Mouse (Mus musculus) intestine, embryonic 15.5 days (tissue): Measurements from ENCODE around the gene Cx3cr1. TPM values are rescaled to one million over a fixed set of nuclear protein-coding genes. Genes with fewer than 3 reads are reported as not detected.

Experiments used
- ATAC-seq: fragments of 200-750 bp; cut with Nextera tagmentation; 2 replicates; pipeline ENCODE4 v1.8.0; 2017; ENCODE audit warnings: moderate TSS enrichment, moderate library complexity
- H3K27ac ChIP-seq: fragments of 300-500 bp; sonication (generic); 2 replicates; pipeline ENCODE4 v1.5.1; 2015; ENCODE audit warnings: mild to moderate bottlenecking, inconsistent platforms
- H3K27me3 ChIP-seq: fragments of 300-500 bp; sonication (generic); replicated peaks from 2 replicates; pipeline ENCODE4 v1.6.1; 2015; ENCODE audit warnings: inconsistent platforms
- H3K36me3 ChIP-seq: fragments of 300-500 bp; sonication (generic); 2 replicates; pipeline ENCODE4 v1.6.1; 2015; ENCODE audit warnings: inconsistent platforms
- H3K4me1 ChIP-seq: fragments of 300-500 bp; sonication (generic); replicated peaks from 2 replicates; pipeline ENCODE4 v1.6.1; 2015; ENCODE audit warnings: inconsistent platforms
- H3K4me2 ChIP-seq: fragments of 300-500 bp; sonication (generic); replicated peaks from 2 replicates; pipeline ENCODE4 v1.6.1; 2015; ENCODE audit warnings: mild to moderate bottlenecking, inconsistent platforms
- H3K4me3 ChIP-seq: fragments of 300-500 bp; sonication (generic); replicated peaks from 2 replicates; pipeline ENCODE4 v1.5.1; 2015; ENCODE audit warnings: inconsistent platforms
- H3K9ac ChIP-seq: fragments of 300-500 bp; sonication (generic); 2 replicates; pipeline ENCODE4 v1.6.1; 2015; ENCODE audit warnings: inconsistent platforms
- H3K9me3 ChIP-seq: fragments of 300-500 bp; sonication (generic); 2 replicates; pipeline ENCODE4 v1.6.1; 2016; ENCODE audit warnings: inconsistent platforms
- WGBS: fragments of 180-500 bp; shearing (Covaris S2); methylation state at CpG from one replicate; pipeline ENCODE4 v1.1.7; 2015; 5-methylcytosine and 5-hydroxymethylcytosine counted together
- polyA plus RNA-seq: library from polyadenylated mRNA; unstranded; fragments of >200 nt; fragmentation: Nextera tagmentation; extraction: Ambion mirVana; gene quantifications from 2 replicates; pipeline ENCODE4 v1.2.1, GENCODE M21; 2015

The Cx3cr1 gene
- polyA plus RNA-seq, 1 experiment from 2014 or later: 9.6 TPM

GRCm38 (mm10) chr9:119983585-119984535, 85.8 kb downstream of the Cx3cr1 start:
- peak overlapping the region; percentile 76 for H3K4me3 ChIP-seq
- peak overlapping the region; percentile 95 for H3K4me2 ChIP-seq
- H3K27me3 ChIP-seq: no peaks in the 10 kb centered on the region
- H3K9me3 ChIP-seq: no peaks in the 10 kb centered on the region
- H3K36me3 ChIP-seq: no peaks in the 10 kb centered on the region
- H3K9ac ChIP-seq: peak overlapping the region; percentile 69
- peak overlapping the region; percentile 95 for H3K27ac ChIP-seq
- peak; percentile 84 for ATAC-seq
- 2% methylated on average over 69 of the region's 79 CpGs for WGBS
- peaks cover 55% of the 10 kb centered on the region for H3K4me1 ChIP-seq

DNA sequence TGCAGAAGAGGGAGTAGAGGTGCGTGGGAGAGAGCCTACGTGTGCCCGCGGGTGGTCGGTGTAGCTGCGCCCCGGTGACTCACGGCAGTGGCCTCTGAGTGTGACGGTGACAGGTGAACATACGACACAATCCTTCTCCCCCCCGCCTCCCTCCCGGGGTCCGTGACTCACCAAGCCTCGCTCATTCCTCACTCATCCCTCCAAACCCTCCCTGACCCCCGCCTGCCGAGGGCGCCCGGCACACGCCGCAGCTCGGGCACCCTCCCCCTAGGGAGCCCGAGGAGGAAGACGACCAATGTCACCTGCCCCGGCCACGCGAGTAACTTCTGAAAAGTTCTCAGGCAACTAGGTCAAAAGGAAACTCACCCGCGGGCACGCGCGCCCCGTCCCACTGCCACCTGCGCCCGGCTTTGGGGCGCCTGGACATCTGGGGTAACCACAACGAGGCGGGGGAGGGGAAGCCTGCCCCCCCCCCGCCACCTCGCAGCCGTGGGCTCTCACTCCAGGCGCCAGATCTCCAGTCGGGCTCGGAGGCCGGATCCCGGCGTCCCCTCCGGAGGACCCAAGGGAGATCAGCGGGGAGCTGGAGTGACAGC, 86.6 kb downstream of the Cx3cr1 start:
- peak overlapping the region; percentile 95 for H3K27ac ChIP-seq
- H3K27me3 ChIP-seq: no peaks in the 10 kb centered on the region
- no peak for ATAC-seq
- peak overlapping the region; percentile 69 for H3K9ac ChIP-seq
- peak overlapping the region; percentile 76 for H3K4me3 ChIP-seq
- H3K36me3 ChIP-seq: no peaks in the 10 kb centered on the region
- no peaks in the 10 kb centered on the region for H3K9me3 ChIP-seq
- peaks cover 63% of the 10 kb centered on the region for H3K4me1 ChIP-seq
- peak overlapping the region; percentile 95 for H3K4me2 ChIP-seq
- under 1% methylated on average over 45 of the region's 48 CpGs for WGBS

- no peaks in the 10 kb centered on the region for H3K27me3 ChIP-seq
- peak overlapping the region; percentile 95 for H3K27ac ChIP-seq
- H3K4me3 ChIP-seq: peak overlapping the region; percentile 76
- H3K36me3 ChIP-seq: no peaks in the 10 kb centered on the region
- 4% methylated on average over 11 of the region's 11 CpGs for WGBS
- peak overlapping the region; percentile 69 for H3K9ac ChIP-seq
- H3K4me1 ChIP-seq: peaks cover 70% of the 10 kb centered on the region
- peak; percentile 26 for ATAC-seq
- no peaks in the 10 kb centered on the region for H3K9me3 ChIP-seq
- H3K4me2 ChIP-seq: peak overlapping the region; percentile 95
These were observed 87.4 kb downstream of the Cx3cr1 start for GRCm38 (mm10) chr9:119982241-119982811.

DNA sequence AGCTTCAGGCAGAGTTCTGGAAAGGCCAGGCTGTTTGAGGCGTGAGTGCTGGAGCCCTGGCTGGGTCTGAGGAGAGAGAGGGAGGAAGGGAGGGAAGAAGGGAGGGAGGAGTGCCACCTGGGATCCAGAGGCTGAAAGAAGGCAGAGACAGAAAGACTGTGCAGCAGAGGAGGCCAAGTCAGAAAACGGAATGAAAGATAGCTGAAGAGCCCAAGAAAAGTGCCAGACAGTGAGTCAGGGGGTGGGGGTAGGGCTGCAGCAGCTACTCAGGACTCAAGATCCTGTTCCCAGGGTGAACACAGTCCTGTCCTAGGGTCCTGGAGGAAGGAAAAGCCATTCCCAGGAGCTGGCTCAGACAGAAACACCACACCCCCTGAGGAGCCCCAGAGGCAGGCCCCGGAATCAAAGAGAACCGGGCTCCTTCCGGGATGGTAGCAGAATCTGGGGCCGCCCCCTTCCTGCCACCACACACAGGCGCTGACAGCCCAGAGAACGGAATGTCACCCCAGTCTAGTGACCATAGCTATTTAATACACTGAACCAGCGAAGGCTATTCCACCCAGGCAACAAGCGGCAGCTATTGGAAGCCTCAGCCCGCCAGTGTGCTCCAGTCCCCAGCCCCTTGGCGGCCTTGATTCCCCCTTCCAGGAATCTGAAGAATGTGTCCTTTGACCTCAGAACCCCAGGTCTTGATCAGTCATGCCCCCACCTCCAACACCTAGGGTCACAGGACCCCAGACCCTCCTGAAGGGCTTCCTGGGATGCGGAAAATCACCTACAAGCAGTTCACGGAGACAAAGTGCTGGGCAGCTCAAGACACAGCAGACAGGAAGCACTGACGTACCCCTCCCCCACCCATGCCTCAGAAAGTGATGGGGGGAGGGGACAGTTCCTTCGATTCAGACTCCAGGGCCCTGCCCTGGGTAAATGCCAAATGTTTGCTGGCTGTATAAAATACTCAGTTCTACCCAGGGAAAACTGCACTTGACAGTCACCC, 88.2 kb downstream of the Cx3cr1 start:
- H3K9ac ChIP-seq: peak overlapping the region; percentile 38

GRCm38 (mm10) chr9:119980770-119981182, 88.9 kb downstream of the Cx3cr1 start:
- Histone ChIP-seq H3K27me3 (no peaks in the 10 kb centered on the region), H3K36me3 (no peaks in the 10 kb centered on the region), H3K4me1 (peaks cover 77% of the 10 kb centered on the region), H3K9ac (peak overlapping the region; percentile 38), H3K4me2 (peak overlapping the region; percentile 95), H3K27ac (peak overlapping the region; percentile 95), H3K9me3 (no peaks in the 10 kb centered on the region), H3K4me3 (peak overlapping the region; percentile 76; the same call in 1 of the 2 replicates)
- 2% methylated on average over 4 of the region's 4 CpGs for WGBS
- ATAC-seq: no peak; the same call in 1 of the 2 replicates

More for the DNA sequence above, 88.2 kb downstream of the Cx3cr1 start:
- peak; percentile 65 for ATAC-seq
- H3K4me3 ChIP-seq: peak overlapping the region; percentile 76
- H3K4me2 ChIP-seq: peak overlapping the region; percentile 95
- 1% methylated on average over 16 of the region's 16 CpGs for WGBS
- no peaks in the 10 kb centered on the region for H3K27me3 ChIP-seq
- H3K36me3 ChIP-seq: no peaks in the 10 kb centered on the region
- peaks cover 79% of the 10 kb centered on the region for H3K4me1 ChIP-seq
- no peaks in the 10 kb centered on the region for H3K9me3 ChIP-seq
- H3K27ac ChIP-seq: peak overlapping the region; percentile 95

GRCm38 (mm10) chr9:119979749-119980148, 89.9 kb downstream of the Cx3cr1 start:
- no peak overlapping the region for H3K4me2 ChIP-seq
- WGBS: 80% methylated on average over 2 of the region's 2 CpGs
- no peak overlapping the region for H3K27ac ChIP-seq
- H3K4me3 ChIP-seq: no peak overlapping the region
- no peaks in the 10 kb centered on the region for H3K9me3 ChIP-seq
- no peak for ATAC-seq
- peaks cover 73% of the 10 kb centered on the region for H3K4me1 ChIP-seq
- H3K9ac ChIP-seq: no peak overlapping the region
- no peaks in the 10 kb centered on the region for H3K36me3 ChIP-seq
- H3K27me3 ChIP-seq: no peaks in the 10 kb centered on the region

- Histone ChIP-seq H3K4me3 (no peak overlapping the region), H3K4me2 (no peak overlapping the region), H3K27me3 (no peaks in the 10 kb centered on the region), H3K4me1 (peaks cover 67% of the 10 kb centered on the region), H3K27ac (no peak overlapping the region), H3K9me3 (no peaks in the 10 kb centered on the region), H3K36me3 (peaks cover 2% of the 10 kb centered on the region; the same call in 1 of the 2 replicates), H3K9ac (no peak overlapping the region)
- ATAC-seq: no peak
- WGBS: 67% methylated on average over 6 of the region's 6 CpGs
These were observed 90.8 kb downstream of the Cx3cr1 start for GRCm38 (mm10) chr9:119978811-119979441.

GRCm38 (mm10) chr9:119978151-119978810, 91.4 kb downstream of the Cx3cr1 start:
- no peak for ATAC-seq
- Histone ChIP-seq H3K4me2 (0 out of 2 replicates have a peak overlapping the region, but pooled peaks have one; percentile 22), H3K9ac (no peak overlapping the region), H3K9me3 (no peaks in the 10 kb centered on the region), H3K27ac (no peak overlapping the region; the same call in 1 of the 2 replicates), H3K4me1 (peaks cover 66% of the 10 kb centered on the region), H3K36me3 (peaks cover 8% of the 10 kb centered on the region), H3K4me3 (no peak overlapping the region), H3K27me3 (no peaks in the 10 kb centered on the region)
- WGBS: 50% methylated on average over 9 of the region's 9 CpGs

GRCm38 (mm10) chr9:119977557-119978060, 92.1 kb downstream of the Cx3cr1 start:
- Histone ChIP-seq H3K27ac (peak overlapping the region; percentile 36; the same call in 1 of the 2 replicates), H3K4me3 (no peak overlapping the region), H3K9ac (no peak overlapping the region), H3K4me2 (0 out of 2 replicates have a peak overlapping the region, but pooled peaks have one; percentile 22), H3K27me3 (no peaks in the 10 kb centered on the region), H3K9me3 (no peaks in the 10 kb centered on the region), H3K4me1 (peaks cover 60% of the 10 kb centered on the region), H3K36me3 (peaks cover 15% of the 10 kb centered on the region)
- no peak for ATAC-seq
- 29% methylated on average over 5 of the region's 5 CpGs for WGBS

GRCm38 (mm10) chr9:119976704-119977556, 92.7 kb downstream of the Cx3cr1 start:
- no peak for ATAC-seq
- Histone ChIP-seq H3K27ac (peak overlapping the region; percentile 36; the same call in 1 of the 2 replicates), H3K9ac (no peak overlapping the region), H3K4me2 (0 out of 2 replicates have a peak overlapping the region, but pooled peaks have one; percentile 17), H3K36me3 (peaks cover 22% of the 10 kb centered on the region), H3K4me3 (no peak overlapping the region), H3K4me1 (peaks cover 53% of the 10 kb centered on the region), H3K27me3 (no peaks in the 10 kb centered on the region), H3K9me3 (no peaks in the 10 kb centered on the region)
- WGBS: 36% methylated on average over 17 of the region's 17 CpGs
